Mouse (Mus musculus) midbrain, embryonic 10.5 days (tissue): ENCODE results near the gene Rybp. TPM values are rescaled to one million over a fixed set of nuclear protein-coding genes. Genes with fewer than 3 reads are reported as not detected.

Experiments used
- DNase-seq: peaks from one replicate; pipeline ENCODE4 v3.0.0-alpha.2; 2017; ENCODE audit warnings: low spot score
- H3K27ac ChIP-seq: fragments of 300-500 bp; sonication (generic); replicated peaks from 2 replicates; pipeline ENCODE4 v1.5.1; 2016; ENCODE audit warnings: mild to moderate bottlenecking
- H3K27me3 ChIP-seq: fragments of 300-500 bp; sonication (generic); 2 replicates; pipeline ENCODE4 v1.6.1; 2016; ENCODE audit warnings: low read depth, mild to moderate bottlenecking; ENCODE audit not compliant: poor library complexity, severe bottlenecking
- H3K36me3 ChIP-seq: fragments of 300-500 bp; sonication (generic); 2 replicates; pipeline ENCODE4 v1.6.1; 2016; ENCODE audit warnings: mild to moderate bottlenecking, moderate library complexity
- H3K4me1 ChIP-seq: fragments of 300-500 bp; sonication (generic); 2 replicates; pipeline ENCODE4 v1.6.1; 2016
- H3K4me3 ChIP-seq: fragments of 300-500 bp; sonication (generic); 2 replicates; pipeline ENCODE4 v1.5.1; 2016; ENCODE audit warnings: mild to moderate bottlenecking, moderate library complexity
- H3K9me3 ChIP-seq: fragments of 300-500 bp; sonication (generic); replicated peaks from 2 replicates; pipeline ENCODE4 v1.6.1; 2016; ENCODE audit warnings: mild to moderate bottlenecking
- WGBS: fragments of 180-500 bp; shearing (Covaris S2); methylation state at CpG from one replicate; pipeline ENCODE4 v1.1.7; 2016; 5-methylcytosine and 5-hydroxymethylcytosine counted together
- polyA plus RNA-seq: library from polyadenylated mRNA; unstranded; fragments of >200 nt; fragmentation: Nextera tagmentation; extraction: Ambion mirVana; gene quantifications from 2 replicates; pipeline ENCODE4 v1.2.1, GENCODE M21; 2016

Rybp gene
- 11.1 and 11.2 TPM in 2 replicates for polyA plus RNA-seq

DNA sequence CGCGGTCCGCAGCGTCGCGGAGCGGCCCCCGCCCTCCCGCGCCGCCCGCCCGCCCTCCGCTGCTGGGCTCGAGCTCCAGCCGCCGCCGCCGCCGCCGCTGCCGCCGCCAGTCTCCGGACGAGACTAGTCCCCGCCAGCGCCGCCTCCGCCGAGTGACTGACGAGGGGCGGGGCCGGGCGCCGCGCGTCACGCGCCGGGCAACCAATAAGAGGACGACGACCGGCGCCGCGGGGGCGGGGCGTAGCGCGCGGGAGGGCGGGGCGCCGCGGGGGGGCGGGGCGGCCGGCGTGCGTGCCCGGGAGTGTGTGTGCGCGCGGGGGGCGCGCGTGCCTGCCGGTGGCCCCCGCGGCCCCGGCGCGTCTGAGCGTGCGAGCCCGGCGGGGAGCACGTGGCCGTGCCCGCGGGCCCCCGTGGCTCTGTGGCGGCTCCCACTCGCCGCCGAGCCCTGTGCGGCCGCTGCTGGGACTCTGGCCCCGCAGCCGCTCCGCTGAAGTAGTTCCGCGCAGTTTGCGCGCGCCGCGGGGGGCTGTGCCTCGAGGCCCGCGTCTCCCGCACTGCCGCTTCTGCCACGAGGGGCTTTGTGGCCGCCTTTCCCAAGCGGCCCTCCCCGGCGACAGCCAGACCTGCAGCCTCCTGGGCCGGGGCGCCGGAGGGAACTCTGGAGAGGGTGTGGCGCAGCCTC, at the start of gene Rybp:
Gene Rybp, minus strand, starts transcription at position 152 of the 682 bp plus-strand sequence.
- peaks cover 47% of the 10 kb centered on the region for H3K27me3 ChIP-seq
- no peaks in the 10 kb centered on the region for H3K9me3 ChIP-seq
- peak; percentile 92 for DNase-seq
- peak within 1 kb of the TSS; percentile 80 for H3K4me3 ChIP-seq
- peak within 1 kb of the TSS; percentile 98 for H3K27ac ChIP-seq
- 0% methylated on average over 68 of the region's 112 CpGs for WGBS
- H3K36me3 ChIP-seq: 0 out of 2 replicates have a peak, but pooled peaks cover 2% of the 10 kb centered on the region
- peaks cover 34% of the 10 kb centered on the region for H3K4me1 ChIP-seq

DNA sequence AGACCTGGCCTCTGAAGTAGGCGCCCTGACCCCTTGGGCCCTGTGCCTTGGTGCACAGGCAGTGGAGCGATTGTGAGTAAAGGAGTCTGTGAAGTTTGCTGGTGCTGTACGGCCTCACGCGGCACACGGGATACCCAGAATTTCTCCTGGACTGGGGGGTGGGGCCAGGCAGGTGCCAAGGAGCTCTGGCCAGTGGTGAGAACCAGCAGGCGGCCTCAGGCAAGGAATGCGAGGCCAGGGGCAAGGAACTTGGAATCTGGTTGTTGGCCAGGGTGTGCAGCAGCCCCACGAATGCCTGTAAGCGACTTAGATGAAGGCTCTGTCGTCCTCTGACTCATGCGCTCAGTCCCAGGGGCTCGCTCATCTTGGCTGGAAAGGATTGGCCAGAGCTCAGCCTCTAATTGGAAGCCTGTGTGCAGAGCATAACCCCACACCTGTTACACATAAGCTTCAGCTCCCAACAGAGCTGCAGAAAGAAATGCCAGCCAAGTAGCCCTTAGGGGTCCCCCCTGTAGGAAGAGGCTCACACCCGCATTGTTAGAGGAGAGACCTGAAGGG, 49.4 kb upstream of the Rybp start:
- peak; percentile 53 for DNase-seq
- Histone ChIP-seq H3K9me3 (no peaks in the 10 kb centered on the region), H3K27me3 (peaks cover 88% of the 10 kb centered on the region), H3K4me1 (peaks cover 29% of the 10 kb centered on the region), H3K4me3 (peak overlapping the region; percentile 45), H3K36me3 (no peaks in the 10 kb centered on the region), H3K27ac (peak overlapping the region; percentile 86)
- WGBS: 7% methylated on average over 14 of the region's 14 CpGs

GRCm38 (mm10) chr6:100335506-100336144, 48.3 kb upstream of the Rybp start:
- DNase-seq: peak; percentile 80
- H3K36me3 ChIP-seq: no peaks in the 10 kb centered on the region
- peaks cover 29% of the 10 kb centered on the region for H3K4me1 ChIP-seq
- H3K4me3 ChIP-seq: peak overlapping the region; percentile 45
- peaks cover 88% of the 10 kb centered on the region for H3K27me3 ChIP-seq
- H3K27ac ChIP-seq: peak overlapping the region; percentile 86
- under 1% methylated on average over 18 of the region's 18 CpGs for WGBS
- no peaks in the 10 kb centered on the region for H3K9me3 ChIP-seq

DNA sequence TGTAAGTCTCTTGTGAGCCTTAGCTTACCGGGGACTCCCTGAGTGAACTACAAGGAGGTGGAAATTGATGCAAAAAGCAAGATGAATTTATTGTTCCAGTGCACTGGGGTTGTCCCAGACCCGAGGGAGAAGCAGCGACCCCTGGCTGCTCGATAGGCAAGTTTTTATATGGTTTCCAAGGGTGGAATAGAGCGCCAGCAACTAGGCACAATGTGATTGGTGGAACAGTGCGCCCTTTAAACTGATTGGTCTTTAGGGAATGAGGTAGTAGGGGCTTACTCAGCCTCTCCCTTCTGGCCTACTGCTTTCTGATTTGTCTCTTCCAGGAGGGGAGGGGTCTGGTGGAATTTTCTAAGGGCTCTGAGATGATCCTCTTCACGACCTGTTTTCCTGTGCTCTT, 46.5 kb upstream of the Rybp start:
- 81% methylated on average over 7 of the region's 7 CpGs for WGBS
- Histone ChIP-seq H3K36me3 (no peaks in the 10 kb centered on the region), H3K4me1 (peaks cover 38% of the 10 kb centered on the region), H3K27me3 (peaks cover 88% of the 10 kb centered on the region), H3K4me3 (no peak overlapping the region), H3K9me3 (no peaks in the 10 kb centered on the region), H3K27ac (no peak overlapping the region)
- no peak for DNase-seq

- 75% methylated on average over 4 of the region's 4 CpGs for WGBS
- H3K27me3 ChIP-seq: peaks cover 81% of the 10 kb centered on the region
These were observed 45.2 kb upstream of the Rybp start for GRCm38 (mm10) chr6:100332479-100332878.

DNA sequence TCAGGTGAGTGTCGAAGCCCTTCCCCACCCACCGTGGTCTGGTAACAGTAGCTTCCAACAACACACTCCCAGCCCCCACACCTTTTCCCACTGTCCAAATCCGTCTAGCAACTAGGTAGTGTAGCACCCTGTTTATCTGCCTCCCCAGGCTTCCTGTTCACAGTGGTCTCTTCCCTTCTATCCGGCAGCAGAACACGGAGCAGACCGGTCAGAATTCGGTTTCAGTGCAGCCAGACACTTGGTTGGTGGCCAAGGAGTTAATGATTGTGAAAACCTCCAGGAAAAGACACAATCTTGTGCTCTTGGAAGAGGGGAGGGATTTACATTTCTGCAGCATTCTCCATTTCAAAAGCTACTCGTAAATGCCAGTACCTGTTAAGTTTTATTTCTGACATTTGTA, 44.3 kb upstream of the Rybp start:
- DNase-seq: no peak
- no peak overlapping the region for H3K27ac ChIP-seq
- H3K9me3 ChIP-seq: no peaks in the 10 kb centered on the region
- peaks cover 32% of the 10 kb centered on the region for H3K4me1 ChIP-seq
- no peak overlapping the region for H3K4me3 ChIP-seq
- H3K27me3 ChIP-seq: peaks cover 78% of the 10 kb centered on the region
- H3K36me3 ChIP-seq: no peaks in the 10 kb centered on the region
- 52% methylated on average over 8 of the region's 8 CpGs for WGBS

More at GRCm38 (mm10) chr6:100332479-100332878, 45.2 kb upstream of the Rybp start:
- Histone ChIP-seq H3K36me3 (no peaks in the 10 kb centered on the region), H3K4me1 (peaks cover 38% of the 10 kb centered on the region), H3K27ac (no peak overlapping the region), H3K9me3 (no peaks in the 10 kb centered on the region), H3K4me3 (no peak overlapping the region)
- DNase-seq: no peak

GRCm38 (mm10) chr6:100331055-100331454, 43.8 kb upstream of the Rybp start:
- Histone ChIP-seq H3K4me3 (no peak overlapping the region), H3K27ac (no peak overlapping the region), H3K36me3 (no peaks in the 10 kb centered on the region), H3K27me3 (peaks cover 80% of the 10 kb centered on the region), H3K4me1 (peaks cover 27% of the 10 kb centered on the region), H3K9me3 (no peaks in the 10 kb centered on the region)
- no peak for DNase-seq
- WGBS: 70% methylated on average over 9 of the region's 9 CpGs

- H3K9me3 ChIP-seq: no peaks in the 10 kb centered on the region
- no peak overlapping the region for H3K4me3 ChIP-seq
- H3K27ac ChIP-seq: no peak overlapping the region
- H3K27me3 ChIP-seq: peaks cover 83% of the 10 kb centered on the region
- no peak for DNase-seq
- WGBS: 68% methylated on average over 4 of the region's 4 CpGs
- H3K36me3 ChIP-seq: no peaks in the 10 kb centered on the region
- H3K4me1 ChIP-seq: peaks cover 12% of the 10 kb centered on the region
These were observed 42.3 kb upstream of the Rybp start for GRCm38 (mm10) chr6:100329542-100329941.

GRCm38 (mm10) chr6:100327050-100327449, 39.8 kb upstream of the Rybp start:
- Histone ChIP-seq H3K9me3 (no peaks in the 10 kb centered on the region), H3K4me3 (no peak overlapping the region), H3K27ac (no peak overlapping the region), H3K36me3 (no peaks in the 10 kb centered on the region), H3K27me3 (peaks cover 75% of the 10 kb centered on the region), H3K4me1 (peaks cover 16% of the 10 kb centered on the region)
- WGBS: 94% methylated on average over 5 of the region's 5 CpGs
- DNase-seq: no peak

DNA sequence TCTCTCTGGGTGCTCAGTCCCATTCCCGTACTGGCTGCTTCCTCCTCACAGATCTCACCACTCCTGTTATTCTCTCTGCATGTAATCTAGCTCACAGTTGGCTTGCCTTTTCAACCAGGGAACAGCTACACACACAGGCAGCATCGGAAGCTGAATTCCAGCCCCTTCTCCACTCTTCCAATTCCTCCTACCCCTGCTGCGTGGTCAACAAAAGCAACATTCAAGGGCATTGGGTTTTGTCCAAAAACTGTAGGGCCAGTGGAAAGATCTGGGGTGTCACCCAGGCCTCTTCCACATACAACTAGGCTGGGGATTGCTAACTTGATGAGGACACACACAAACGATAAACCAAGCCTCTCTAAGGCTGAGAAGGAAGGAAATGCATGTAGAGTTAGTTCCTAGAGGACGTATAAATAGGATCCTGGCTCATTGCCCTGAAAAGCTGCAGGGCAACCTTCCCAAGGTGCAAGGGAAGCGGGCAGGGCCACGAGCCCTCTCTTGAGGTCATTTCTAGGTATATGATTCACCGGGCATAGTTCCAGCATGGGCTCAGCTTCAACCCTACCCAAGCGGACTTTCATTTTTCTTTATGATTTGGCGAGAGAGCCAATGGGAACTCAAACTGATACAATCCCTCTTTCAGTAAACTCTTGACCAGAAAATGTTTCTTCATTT, 36.6 kb upstream of the Rybp start:
- 89% methylated on average over 10 of the region's 10 CpGs for WGBS
- Histone ChIP-seq H3K27me3 (peaks cover 68% of the 10 kb centered on the region), H3K36me3 (no peaks in the 10 kb centered on the region), H3K4me1 (peaks cover 7% of the 10 kb centered on the region), H3K9me3 (no peaks in the 10 kb centered on the region), H3K4me3 (no peak overlapping the region), H3K27ac (no peak overlapping the region)
- no peak for DNase-seq

DNA sequence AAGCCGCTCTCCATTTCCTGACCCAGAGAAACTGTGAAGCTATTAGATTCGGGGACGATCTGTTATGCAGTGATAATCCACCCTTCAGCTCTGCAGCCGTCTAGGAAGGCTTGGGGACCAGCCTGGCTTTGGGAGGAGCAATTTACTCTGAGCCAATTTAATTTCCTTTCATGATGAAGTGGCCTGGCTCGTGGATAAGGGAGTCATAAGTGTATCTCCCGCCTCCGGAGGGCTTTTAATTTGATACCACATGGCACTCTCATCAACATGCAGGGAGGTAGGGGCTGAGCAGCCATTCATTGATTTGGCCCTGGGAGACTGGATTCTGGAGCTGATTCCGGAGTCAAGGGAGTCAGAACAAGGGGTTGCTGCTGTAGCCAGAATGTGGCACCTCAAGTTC, 35.3 kb upstream of the Rybp start:
- no peak for DNase-seq
- WGBS: 53% methylated on average over 8 of the region's 8 CpGs
- no peaks in the 10 kb centered on the region for H3K36me3 ChIP-seq
- H3K27ac ChIP-seq: no peak overlapping the region
- no peaks in the 10 kb centered on the region for H3K9me3 ChIP-seq
- H3K27me3 ChIP-seq: peaks cover 62% of the 10 kb centered on the region
- peaks cover 7% of the 10 kb centered on the region for H3K4me1 ChIP-seq
- H3K4me3 ChIP-seq: no peak overlapping the region

DNA sequence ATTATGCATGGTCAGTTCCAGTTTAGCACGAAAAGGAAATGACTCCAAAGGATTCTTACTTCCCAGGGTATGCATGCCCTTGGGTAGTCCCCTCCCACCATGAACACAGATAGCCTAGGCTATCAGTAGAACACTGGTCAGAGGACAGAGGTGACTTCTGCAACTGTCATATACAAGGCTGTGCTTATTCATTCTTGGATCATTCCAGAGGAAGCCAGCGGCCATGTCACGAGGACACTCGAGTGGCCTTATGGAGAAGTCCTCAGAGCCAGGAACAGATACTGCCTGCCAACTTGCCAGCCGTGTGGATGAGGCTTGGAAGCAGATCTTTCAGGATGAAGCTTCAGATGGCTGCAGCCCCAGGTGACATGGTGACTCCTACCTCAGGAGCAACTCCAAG, 34.9 kb upstream of the Rybp start:
- 88% methylated on average over 5 of the region's 5 CpGs for WGBS
- no peak for DNase-seq
- Histone ChIP-seq H3K4me3 (no peak overlapping the region), H3K27me3 (peaks cover 64% of the 10 kb centered on the region), H3K9me3 (no peaks in the 10 kb centered on the region), H3K27ac (no peak overlapping the region), H3K4me1 (peaks cover 7% of the 10 kb centered on the region), H3K36me3 (no peaks in the 10 kb centered on the region)
